Mouse (Mus musculus) spleen, adult 2 months (tissue): ENCODE measurements at regions not wholly inside any gene's neighbourhood (a gene's known extent, or its start where the extent isn't known, plus 50 kb on each side); places are given as distances from the start of the nearest gene placed in this dataset.

Source experiments
- DNase-seq, 2 experiments: peaks; one replicate each; pipeline versions ENCODE4 v3.0.0 to v3.0.0-alpha.2; 2012 to 2021; ENCODE audit warnings: low spot score in 2 of 2, low read depth in 1 of 2
- H3K27ac ChIP-seq: fragments of 200-500 bp; 2 replicates; pipeline ENCODE4 v1.5.1; 2012; ENCODE audit warnings: low read length, inconsistent platforms; ENCODE audit not compliant: insufficient read depth
- H3K27me3 ChIP-seq: fragments of 200-500 bp; 2 replicates; pipeline ENCODE4 v1.6.1; 2012; ENCODE audit warnings: mild to moderate bottlenecking, moderate library complexity, low read length, inconsistent platforms; ENCODE audit not compliant: control insufficient read depth, insufficient read depth
- H3K36me3 ChIP-seq: fragments of 200-500 bp; 2 replicates; pipeline ENCODE4 v1.6.1; 2012; ENCODE audit warnings: mild to moderate bottlenecking, low read length, inconsistent platforms; ENCODE audit not compliant: control insufficient read depth, insufficient read depth
- H3K4me1 ChIP-seq: fragments of 200-500 bp; 2 replicates; pipeline ENCODE4 v1.6.1; 2011; ENCODE audit warnings: inconsistent platforms; ENCODE audit not compliant: control insufficient read depth, insufficient read depth, insufficient read length
- H3K4me3 ChIP-seq: fragments of 200-500 bp; 2 replicates; pipeline ENCODE4 v1.5.1; 2011; ENCODE audit warnings: mild to moderate bottlenecking, inconsistent platforms; ENCODE audit not compliant: insufficient read depth, insufficient read length; ENCODE audit errors: extremely low read depth
- CTCF ChIP-seq: fragments of 200-500 bp; IDR thresholded peaks from 2 replicates; pipeline ENCODE4 v1.5.1; 2011; ENCODE audit warnings: mild to moderate bottlenecking, inconsistent platforms; ENCODE audit not compliant: insufficient read depth, insufficient read length, insufficient replicate concordance; ENCODE audit errors: extremely low read depth
- POLR2A ChIP-seq: fragments of 200-500 bp; IDR thresholded peaks from 2 replicates; pipeline ENCODE4 v1.6.1; 2011; ENCODE audit warnings: low read depth, low read length, inconsistent platforms
- WGBS: fragments of 180-500 bp; shearing (Covaris S2); methylation state at CpG from one replicate; pipeline ENCODE4 v1.1.7; 2018; 5-methylcytosine and 5-hydroxymethylcytosine counted together

DNA sequence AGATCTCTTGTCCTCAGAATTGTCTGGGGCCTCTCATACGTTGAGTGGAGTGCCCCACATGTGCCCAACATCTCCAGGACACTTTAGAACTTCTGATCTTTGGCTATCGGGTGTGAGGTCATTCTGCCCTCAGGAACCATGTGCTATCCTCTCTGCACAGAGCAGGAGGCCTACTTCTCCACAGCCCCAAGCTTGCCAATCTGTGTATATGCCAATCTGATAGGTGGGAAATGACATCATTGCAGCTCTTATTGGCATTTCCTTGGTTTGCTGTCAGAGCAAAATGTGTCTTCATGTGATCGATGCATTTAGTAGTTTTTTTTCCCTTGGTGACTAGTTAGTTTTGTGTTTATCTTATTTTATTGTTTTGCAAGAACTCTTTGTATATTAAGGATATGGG is 108.8 kb upstream of the Ptpn1 start:
- WGBS: 53% methylated on average over 3 of the region's 3 CpGs
- no peak for DNase-seq
- Histone ChIP-seq H3K4me3 (no peak overlapping the region), H3K27ac (no peak overlapping the region), H3K4me1 (no peaks in the 10 kb centered on the region; the same call in 1 of the 2 replicates), H3K27me3 (no peaks in the 10 kb centered on the region), H3K36me3 (no peaks in the 10 kb centered on the region)
- TF ChIP-seq CTCF (no peak), POLR2A (no peak)

GRCm38 (mm10) chr2:167821186-167821585 is 110.7 kb upstream of the Ptpn1 start:
- no peak overlapping the region for H3K27ac ChIP-seq
- no peaks in the 10 kb centered on the region for H3K27me3 ChIP-seq
- DNase-seq: no peak
- H3K4me1 ChIP-seq: no peaks in the 10 kb centered on the region; the same call in 1 of the 2 replicates
- TF ChIP-seq CTCF (no peak), POLR2A (no peak)
- H3K36me3 ChIP-seq: no peaks in the 10 kb centered on the region
- H3K4me3 ChIP-seq: no peak overlapping the region
- WGBS: 48% methylated on average over 6 of the region's 6 CpGs

DNA sequence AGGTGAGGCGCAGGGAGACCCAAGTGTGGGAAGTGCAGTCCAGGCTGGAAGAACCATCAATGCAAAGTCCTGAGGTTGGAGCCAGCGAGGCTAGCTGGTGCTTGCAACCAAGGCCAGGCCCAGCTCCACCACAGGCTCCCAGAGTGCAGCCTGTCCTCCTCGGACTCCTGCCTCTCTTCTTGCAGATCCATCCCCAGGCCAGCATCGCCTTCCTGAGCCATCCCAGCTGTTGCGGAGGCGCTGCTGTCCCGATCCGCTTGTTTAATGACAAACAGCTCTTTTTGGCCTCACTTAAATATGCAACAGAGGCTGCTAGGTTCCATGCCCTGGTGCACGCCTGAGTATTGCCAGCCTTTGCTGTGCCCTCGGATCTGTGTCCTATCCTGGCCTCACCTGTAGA is 113.1 kb upstream of the Ptpn1 start:
- Histone ChIP-seq H3K36me3 (no peaks in the 10 kb centered on the region), H3K27ac (no peak overlapping the region), H3K4me1 (no peaks in the 10 kb centered on the region; the same call in 1 of the 2 replicates), H3K4me3 (no peak overlapping the region), H3K27me3 (no peaks in the 10 kb centered on the region)
- TF ChIP-seq CTCF (no peak), POLR2A (no peak)
- WGBS: 88% methylated on average over 10 of the region's 10 CpGs
- no peak for DNase-seq

DNA sequence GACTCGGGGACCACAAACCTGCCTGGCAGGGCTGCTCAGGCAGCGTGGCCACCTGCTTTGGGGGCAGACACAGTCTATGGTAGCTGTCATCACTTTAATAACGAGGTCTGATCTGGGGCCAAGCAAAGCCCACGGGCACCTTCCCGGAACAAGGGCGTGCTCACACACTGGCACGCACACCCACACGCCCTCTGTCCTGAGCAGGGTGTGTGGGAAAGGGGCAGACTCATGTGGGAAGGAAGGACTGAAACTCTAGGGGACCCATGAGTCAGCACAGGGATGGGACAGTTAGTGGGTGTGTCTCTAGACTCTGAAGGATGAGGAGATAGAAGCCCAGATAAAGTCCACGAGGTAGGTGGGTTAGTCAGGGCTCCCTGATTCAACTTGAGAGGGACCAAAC is 114.8 kb upstream of the Ptpn1 start:
- WGBS: 66% methylated on average over 9 of the region's 9 CpGs
- H3K4me3 ChIP-seq: no peak overlapping the region

DNA sequence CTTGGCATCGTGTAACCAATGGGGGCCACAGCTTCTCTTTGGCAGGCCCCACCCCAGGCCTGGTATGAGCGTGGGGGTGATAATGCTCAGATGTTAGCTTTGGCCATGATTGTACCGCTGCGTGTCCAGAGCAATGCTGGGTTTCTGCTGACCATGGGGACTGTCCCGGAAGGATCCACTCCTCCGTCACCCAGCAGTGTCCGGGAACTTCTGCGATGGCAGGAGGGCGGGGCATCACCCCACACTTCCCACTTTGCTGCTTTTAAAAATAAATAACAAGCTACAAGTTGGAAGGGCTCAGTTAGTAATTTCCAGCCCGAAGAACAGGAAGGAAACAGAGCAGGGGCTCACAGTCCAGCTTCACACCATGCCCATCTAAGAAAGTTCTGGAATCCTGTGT is 116.7 kb upstream of the Ptpn1 start:
- TF ChIP-seq POLR2A (no peak), CTCF (no peak)
- no peak overlapping the region for H3K4me3 ChIP-seq
- no peaks in the 10 kb centered on the region; the same call in 1 of the 2 replicates for H3K4me1 ChIP-seq
- no peaks in the 10 kb centered on the region for H3K36me3 ChIP-seq
- peak overlapping the region; percentile 17; the same call in 1 of the 2 replicates for H3K27ac ChIP-seq
- WGBS: 62% methylated on average over 10 of the region's 10 CpGs
- no peaks in the 10 kb centered on the region for H3K27me3 ChIP-seq
- no peak for DNase-seq

More for the DNA sequence above, 114.8 kb upstream of the Ptpn1 start:
- TF ChIP-seq POLR2A (no peak), CTCF (no peak)
- no peak for DNase-seq
- no peak overlapping the region for H3K27ac ChIP-seq
- H3K36me3 ChIP-seq: no peaks in the 10 kb centered on the region
- H3K4me1 ChIP-seq: no peaks in the 10 kb centered on the region; the same call in 1 of the 2 replicates
- no peaks in the 10 kb centered on the region for H3K27me3 ChIP-seq

GRCm38 (mm10) chr2:167809256-167809655 is 119.6 kb upstream of the Tmem189 start:
- no peaks in the 10 kb centered on the region for H3K27me3 ChIP-seq
- DNase-seq: no peak
- no peak overlapping the region for H3K27ac ChIP-seq
- peaks cover 18% of the 10 kb centered on the region; the same call in 1 of the 2 replicates for H3K4me1 ChIP-seq
- H3K36me3 ChIP-seq: no peaks in the 10 kb centered on the region
- WGBS: 90% methylated on average over 5 of the region's 5 CpGs
- no peak overlapping the region for H3K4me3 ChIP-seq
- no peak for TF ChIP-seq POLR2A
- no peak for TF ChIP-seq CTCF

DNA sequence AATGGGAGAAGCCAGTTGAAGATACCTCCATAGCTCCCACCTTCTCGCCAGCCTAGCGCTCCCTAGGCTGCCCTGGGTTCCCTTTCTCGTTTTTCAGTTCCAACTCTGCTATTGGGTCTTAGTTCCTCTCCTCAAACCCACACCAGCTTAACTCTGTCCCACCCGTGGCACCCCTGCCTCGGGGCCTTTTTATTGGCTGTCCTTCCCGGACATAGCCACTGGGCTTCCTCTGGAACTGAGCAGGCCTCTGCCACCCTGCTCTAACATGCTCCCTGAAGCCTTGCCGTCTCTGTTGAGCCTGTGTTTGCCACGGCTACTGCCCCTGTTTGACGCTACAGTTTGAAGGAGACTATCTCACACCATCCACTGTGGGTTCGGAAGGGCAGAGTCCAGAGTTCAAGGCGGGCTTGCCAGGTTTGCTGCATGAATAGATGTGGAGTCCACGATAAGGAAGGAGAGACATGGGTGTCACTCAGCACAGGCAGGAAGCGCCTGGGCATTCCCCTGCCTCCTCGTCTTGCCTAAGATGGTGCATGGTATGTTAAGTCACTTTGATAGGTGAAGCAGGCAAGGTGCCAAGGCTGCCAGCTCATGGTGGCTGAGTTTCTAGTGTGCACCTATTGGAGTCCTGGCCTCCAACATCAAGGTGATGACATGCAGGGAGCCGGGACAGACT is 116.1 kb upstream of the Tmem189 start:
- H3K4me3 ChIP-seq: no peak overlapping the region
- peak overlapping the region; percentile 70 for H3K27ac ChIP-seq
- no peak for TF ChIP-seq CTCF
- TF ChIP-seq POLR2A: no peak
- WGBS: 26% methylated on average over 15 of the region's 15 CpGs
- DNase-seq: no peak
- peaks cover 18% of the 10 kb centered on the region; the same call in 1 of the 2 replicates for H3K4me1 ChIP-seq
- H3K27me3 ChIP-seq: no peaks in the 10 kb centered on the region
- H3K36me3 ChIP-seq: no peaks in the 10 kb centered on the region
